Mouse (Mus musculus): Measurements from ENCODE around the gene Cnot8. TPM values are rescaled to one million over a fixed set of nuclear protein-coding genes. Genes with fewer than 3 reads are reported as not detected.

Cnot8 gene
- polyA plus RNA-seq, 1 experiment from 2014 or later: 78.3 TPM

- ATAC-seq: no peak
- peaks cover 38% of the 10 kb centered on the region for H3K36me3 ChIP-seq
Measured at GRCm38 (mm10) chr11:58135296-58135695, 31.3 kb downstream of the Cnot8 start.

GRCm38 (mm10) chr11:58136677-58137076 is 32.7 kb downstream of the Cnot8 start:
- WGBS: 95% methylated on average over 6 of the region's 6 CpGs
- no peak for ATAC-seq
- H3K4me3 ChIP-seq (replicated peaks): no peak overlapping the region
- H3K27ac ChIP-seq: no peak overlapping the region
- H3K9ac ChIP-seq: no peak overlapping the region
- no peaks in the 10 kb centered on the region for H3K9me3 ChIP-seq
- no peaks in the 10 kb centered on the region for H3K4me1 ChIP-seq (replicated peaks)
- H3K27me3 ChIP-seq (replicated peaks): no peaks in the 10 kb centered on the region
- H3K4me2 ChIP-seq (replicated peaks): no peak overlapping the region
- H3K36me3 ChIP-seq: peaks cover 52% of the 10 kb centered on the region

More at GRCm38 (mm10) chr11:58135296-58135695, 31.3 kb downstream of the Cnot8 start:
- no peak overlapping the region for H3K9ac ChIP-seq
- H3K4me1 ChIP-seq (replicated peaks): no peaks in the 10 kb centered on the region
- H3K9me3 ChIP-seq: no peaks in the 10 kb centered on the region
- H3K4me2 ChIP-seq (replicated peaks): no peak overlapping the region
- no peak overlapping the region for H3K27ac ChIP-seq
- no peaks in the 10 kb centered on the region for H3K27me3 ChIP-seq (replicated peaks)
- no peak overlapping the region for H3K4me3 ChIP-seq (replicated peaks)

- Histone ChIP-seq H3K4me1 (replicated peaks) (no peaks in the 10 kb centered on the region), H3K9me3 (no peaks in the 10 kb centered on the region), H3K36me3 (peaks cover 53% of the 10 kb centered on the region), H3K9ac (no peak overlapping the region), H3K27ac (no peak overlapping the region), H3K4me3 (replicated peaks) (no peak overlapping the region), H3K27me3 (replicated peaks) (no peaks in the 10 kb centered on the region), H3K4me2 (replicated peaks) (no peak overlapping the region)
- no peak for ATAC-seq
- 92% methylated on average over 11 of the region's 11 CpGs for WGBS
Measured at GRCm38 (mm10) chr11:58138821-58139220, 34.9 kb downstream of the Cnot8 start.

- WGBS: 80% methylated on average over 3 of the region's 3 CpGs
- H3K4me2 ChIP-seq (replicated peaks): no peak overlapping the region
- no peak overlapping the region for H3K27ac ChIP-seq
- H3K9ac ChIP-seq: no peak overlapping the region
- no peaks in the 10 kb centered on the region for H3K9me3 ChIP-seq
- no peak for ATAC-seq
- H3K27me3 ChIP-seq (replicated peaks): no peaks in the 10 kb centered on the region
- H3K4me3 ChIP-seq (replicated peaks): no peak overlapping the region
- peaks cover 50% of the 10 kb centered on the region for H3K36me3 ChIP-seq
- H3K4me1 ChIP-seq (replicated peaks): no peaks in the 10 kb centered on the region
Measured at GRCm38 (mm10) chr11:58139466-58139865, 35.5 kb downstream of the Cnot8 start.

- no peak overlapping the region for H3K4me3 ChIP-seq (replicated peaks)
- no peaks in the 10 kb centered on the region for H3K9me3 ChIP-seq
- H3K27ac ChIP-seq: no peak overlapping the region
- no peak overlapping the region for H3K9ac ChIP-seq
- ATAC-seq: no peak
- WGBS: 86% methylated on average over 9 of the region's 9 CpGs
- no peak overlapping the region for H3K4me2 ChIP-seq (replicated peaks)
- H3K36me3 ChIP-seq: peaks cover 47% of the 10 kb centered on the region
- H3K4me1 ChIP-seq (replicated peaks): no peaks in the 10 kb centered on the region
- H3K27me3 ChIP-seq (replicated peaks): no peaks in the 10 kb centered on the region
Measured at GRCm38 (mm10) chr11:58143704-58144426, 39.9 kb downstream of the Cnot8 start.

GRCm38 (mm10) chr11:58146241-58146640 is 42.3 kb downstream of the Cnot8 start:
- ATAC-seq: no peak
- no peak overlapping the region for H3K4me2 ChIP-seq (replicated peaks)
- no peaks in the 10 kb centered on the region for H3K9me3 ChIP-seq
- no peak overlapping the region for H3K4me3 ChIP-seq (replicated peaks)
- H3K4me1 ChIP-seq (replicated peaks): no peaks in the 10 kb centered on the region
- H3K27me3 ChIP-seq (replicated peaks): no peaks in the 10 kb centered on the region
- no peak overlapping the region for H3K27ac ChIP-seq
- 85% methylated on average over 5 of the region's 5 CpGs for WGBS
- H3K36me3 ChIP-seq: peaks cover 39% of the 10 kb centered on the region
- H3K9ac ChIP-seq: no peak overlapping the region

GRCm38 (mm10) chr11:58155458-58155857 is 51.5 kb downstream of the Cnot8 start:
- no peak overlapping the region for H3K4me3 ChIP-seq (replicated peaks)
- no peaks in the 10 kb centered on the region for H3K27me3 ChIP-seq (replicated peaks)
- no peak overlapping the region for H3K4me2 ChIP-seq (replicated peaks)
- no peak for ATAC-seq
- WGBS: 86% methylated on average over 9 of the region's 9 CpGs
- no peak overlapping the region for H3K27ac ChIP-seq
- no peaks in the 10 kb centered on the region for H3K9me3 ChIP-seq
- H3K36me3 ChIP-seq: peaks cover 34% of the 10 kb centered on the region
- H3K9ac ChIP-seq: no peak overlapping the region
- no peaks in the 10 kb centered on the region for H3K4me1 ChIP-seq (replicated peaks)

GRCm38 (mm10) chr11:58156871-58157270 is 52.9 kb downstream of the Cnot8 start:
- no peaks in the 10 kb centered on the region for H3K27me3 ChIP-seq (replicated peaks)
- H3K27ac ChIP-seq: no peak overlapping the region
- H3K4me1 ChIP-seq (replicated peaks): no peaks in the 10 kb centered on the region
- no peak overlapping the region for H3K9ac ChIP-seq
- no peak for ATAC-seq
- H3K9me3 ChIP-seq: no peaks in the 10 kb centered on the region
- no peak overlapping the region for H3K4me2 ChIP-seq (replicated peaks)
- peaks cover 33% of the 10 kb centered on the region for H3K36me3 ChIP-seq
- H3K4me3 ChIP-seq (replicated peaks): no peak overlapping the region
- WGBS: 79% methylated on average over 3 of the region's 3 CpGs

GRCm38 (mm10) chr11:58165072-58165471 is 61.1 kb downstream of the Cnot8 start:
- Histone ChIP-seq H3K4me3 (replicated peaks) (no peak overlapping the region), H3K9me3 (no peaks in the 10 kb centered on the region), H3K27me3 (replicated peaks) (no peaks in the 10 kb centered on the region), H3K36me3 (peaks cover 26% of the 10 kb centered on the region), H3K27ac (no peak overlapping the region), H3K9ac (no peak overlapping the region), H3K4me2 (replicated peaks) (no peak overlapping the region), H3K4me1 (replicated peaks) (peaks cover 5% of the 10 kb centered on the region; the same call in 1 of the 2 replicates)
- WGBS: 94% methylated on average over 2 of the region's 2 CpGs
- no peak for ATAC-seq

GRCm38 (mm10) chr11:58167822-58168166 is 63.8 kb downstream of the Cnot8 start:
- H3K9ac ChIP-seq: peak overlapping the region; percentile 65
- H3K27ac ChIP-seq: peak overlapping the region; percentile 57; the same call in 1 of the 2 replicates

More at GRCm38 (mm10) chr11:58167822-58168166, 63.8 kb downstream of the Cnot8 start:
- peak overlapping the region; percentile 75 for H3K4me2 ChIP-seq (replicated peaks)
- no peaks in the 10 kb centered on the region for H3K27me3 ChIP-seq (replicated peaks)
- peak overlapping the region; percentile 88 for H3K4me3 ChIP-seq (replicated peaks)
- H3K9me3 ChIP-seq: no peaks in the 10 kb centered on the region
- H3K36me3 ChIP-seq: peaks cover 22% of the 10 kb centered on the region
- 0% methylated on average over 8 of the region's 8 CpGs for WGBS
- ATAC-seq: no peak
- peaks cover 5% of the 10 kb centered on the region for H3K4me1 ChIP-seq (replicated peaks)

Other genes starting within 250 kb of the Cnot8 start
- 21.1 and 23.5 TPM in 2 replicates for gene Larp1, start 95.1 kb upstream of the Cnot8 start, polyA plus RNA-seq (2015; fragmentation: Nextera tagmentation; extraction: Ambion mirVana)
- gene Gm12248, start 11.0 kb upstream of the Cnot8 start, polyA plus RNA-seq (2015; fragmentation: Nextera tagmentation; extraction: Ambion mirVana): not detected in 2 replicates
- gene Gemin5, start 64.4 kb downstream of the Cnot8 start, polyA plus RNA-seq (2015; fragmentation: Nextera tagmentation; extraction: Ambion mirVana): 18.5 and 18.6 TPM in 2 replicates
- gene Mrpl22, start 67.5 kb downstream of the Cnot8 start, polyA plus RNA-seq (2015; fragmentation: Nextera tagmentation; extraction: Ambion mirVana): 126 and 128 TPM in 2 replicates
- gene Igtp, start 95.4 kb downstream of the Cnot8 start, polyA plus RNA-seq (2015; fragmentation: Nextera tagmentation; extraction: Ambion mirVana): 5.0 and 5.6 TPM in 2 replicates
- 3.8 TPM in 2 replicates for gene Irgm2, start 95.5 kb downstream of the Cnot8 start, polyA plus RNA-seq (2015; fragmentation: Nextera tagmentation; extraction: Ambion mirVana)
- gene 4930438A08Rik, start 170.6 kb downstream of the Cnot8 start, polyA plus RNA-seq (2015; fragmentation: Nextera tagmentation; extraction: Ambion mirVana): not detected in 2 replicates
- gene Zfp692, start 202.9 kb downstream of the Cnot8 start, polyA plus RNA-seq (2015; fragmentation: Nextera tagmentation; extraction: Ambion mirVana): 22.1 and 23.6 TPM in 2 replicates
- gene Zfp672, start 226.2 kb downstream of the Cnot8 start, polyA plus RNA-seq (2015; fragmentation: Nextera tagmentation; extraction: Ambion mirVana): 37.0 and 42.7 TPM in 2 replicates
- 28.5 and 28.6 TPM in 2 replicates for gene Sh3bp5l, start 226.6 kb downstream of the Cnot8 start, polyA plus RNA-seq (2015; fragmentation: Nextera tagmentation; extraction: Ambion mirVana)

Data from intestine, embryonic 15.5 days (tissue).